Mouse (Mus musculus) intestine, embryonic 15.5 days (tissue): ENCODE results near the gene Gm10234. TPM values are rescaled to one million over a fixed set of nuclear protein-coding genes. Genes with fewer than 3 reads are reported as not detected.

ENCODE experiments used
- polyA plus RNA-seq: library from polyadenylated mRNA; unstranded; fragments of >200 nt; fragmentation: Nextera tagmentation; extraction: Ambion mirVana; gene quantifications from 2 replicates; pipeline ENCODE4 v1.2.1, GENCODE M21; 2015

Gm10234 gene
- polyA plus RNA-seq, 1 experiment from 2014 or later = not detected

Other genes with a start within 250 kb of the Gm10234 start
- 4.5 and 4.8 TPM in 2 replicates for gene Kbtbd8, start 204.9 kb upstream of the Gm10234 start, polyA plus RNA-seq